Mouse (Mus musculus) kidney, adult 2 months (tissue): ENCODE measurements at regions not wholly inside any gene's neighbourhood (a gene's known extent, or its start where the extent isn't known, plus 50 kb on each side); places are given as distances from the start of the nearest gene placed in this dataset.

ENCODE experiments used
- CTCF ChIP-seq: fragments of 200-500 bp; conservative IDR thresholded peaks from 2 replicates; pipeline ENCODE4 v1.5.1; 2011; ENCODE audit warnings: low read depth, mild to moderate bottlenecking, control low read depth, low read length, moderate library complexity, mixed read lengths; ENCODE audit not compliant: insufficient read depth, insufficient read length
- POLR2A ChIP-seq: fragments of 200-500 bp; IDR thresholded peaks from one replicate; pipeline ENCODE4 v1.6.1; 2011; ENCODE audit warnings: low read depth, low read length, control low read depth

GRCm38 (mm10) chr3:129070521-129070933, 129.2 kb upstream of the Pitx2 start:
- TF ChIP-seq POLR2A: no peak
- no peak for TF ChIP-seq CTCF
